Comparison of ENCODE assay signal across 1 mouse cellular context in genomic region chr2:131201262-131201661, GRCm38 (mm10).
TF ChIP-seq lines count a peak whose summit lies in the region.

No protein-coding gene starts in this region.

TF ChIP-seq in myocyte, 11 proteins besides CTCF, POLR2A, EP300 and RAD21 (continued from another document):
- TF ChIP-seq MYOD1 (IDR thresholded peaks at IDR 0.05; ENCODE audit: control insufficient read depth in 1 of 3, insufficient read length in 2 of 3, low read depth in 2 of 3), result no peak
TF ChIP-seq in myocyte: peak in this region for 1.
